Mouse (Mus musculus): Measurements from ENCODE around the gene Itgav.
A peak's percentile ranks its signal among the peaks of the same experiment; 100 is the strongest.
"Not testable (repeated sequence)": the region's sequence is repeated elsewhere in the genome, so short reads cannot be mapped to it uniquely, and the experiment has no call there.

Itgav gene

DNA sequence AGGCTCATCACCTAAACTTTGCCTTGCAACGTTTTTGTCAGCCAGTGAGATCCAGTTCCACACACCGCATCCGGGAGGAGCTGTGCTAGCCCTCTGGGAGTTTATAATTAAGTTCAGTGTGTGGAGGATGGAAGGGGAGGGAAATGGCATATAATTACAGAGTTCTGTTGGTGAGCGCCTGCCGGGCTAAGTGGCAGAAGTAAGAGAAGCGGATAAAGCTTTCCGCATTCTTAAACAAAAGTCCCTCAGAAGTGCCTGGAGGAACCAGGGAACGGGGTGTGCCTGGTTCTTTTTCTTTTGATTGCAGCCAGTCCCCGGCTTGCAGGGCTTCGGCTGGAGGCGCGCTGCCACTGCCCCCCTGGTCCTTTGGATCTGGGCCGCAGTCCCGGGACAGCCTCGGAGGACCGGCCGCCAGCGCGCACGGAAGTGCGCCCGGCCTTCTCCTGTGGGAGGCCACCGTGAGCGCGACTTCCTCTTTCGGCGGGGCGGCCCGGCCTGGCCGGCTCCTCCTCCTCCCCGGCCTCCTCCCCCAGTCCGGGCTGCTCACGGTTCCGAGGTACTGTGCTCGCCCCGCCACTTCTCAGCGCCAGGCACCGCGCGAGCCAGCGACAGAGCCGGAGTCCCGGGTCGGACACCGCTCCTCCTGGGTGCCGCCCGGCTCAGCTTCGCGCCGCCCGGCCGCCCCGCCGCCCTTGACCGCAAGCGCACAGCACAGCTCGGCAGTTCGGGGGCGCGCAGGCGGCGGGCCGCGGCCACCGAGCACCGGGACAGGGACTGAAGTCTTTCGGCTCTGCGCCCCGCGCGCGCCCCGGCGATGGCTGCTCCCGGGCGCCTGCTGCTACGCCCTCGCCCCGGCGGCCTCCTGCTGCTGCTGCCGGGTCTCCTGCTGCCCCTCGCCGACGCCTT lies at the start of gene Itgav:
Gene Itgav, plus strand, starts transcription at position 477 of the 906 bp plus-strand sequence.
- DNase-seq = peak; percentile 68

DNA sequence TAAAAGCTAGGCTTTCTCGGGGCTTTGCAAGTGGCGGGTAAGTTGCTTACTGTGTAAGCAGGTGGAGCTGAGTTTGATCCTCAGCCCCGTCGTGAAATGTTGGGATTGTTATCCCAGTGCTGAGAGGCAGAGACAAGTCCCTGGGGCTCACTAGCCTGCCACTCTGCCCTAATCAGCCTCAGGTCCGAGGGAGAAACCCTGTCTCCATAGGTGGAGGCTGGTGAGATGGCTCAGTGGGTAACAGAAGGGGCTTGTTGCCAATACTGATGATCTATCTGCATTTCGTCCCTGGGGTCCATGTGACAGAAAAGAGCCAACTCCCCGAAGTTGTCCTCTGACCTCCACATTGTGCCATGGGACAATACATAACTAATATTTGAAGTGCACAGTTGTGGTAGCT lies 49.8 kb upstream of the Itgav start:
- DNase-seq = no peak

DNA sequence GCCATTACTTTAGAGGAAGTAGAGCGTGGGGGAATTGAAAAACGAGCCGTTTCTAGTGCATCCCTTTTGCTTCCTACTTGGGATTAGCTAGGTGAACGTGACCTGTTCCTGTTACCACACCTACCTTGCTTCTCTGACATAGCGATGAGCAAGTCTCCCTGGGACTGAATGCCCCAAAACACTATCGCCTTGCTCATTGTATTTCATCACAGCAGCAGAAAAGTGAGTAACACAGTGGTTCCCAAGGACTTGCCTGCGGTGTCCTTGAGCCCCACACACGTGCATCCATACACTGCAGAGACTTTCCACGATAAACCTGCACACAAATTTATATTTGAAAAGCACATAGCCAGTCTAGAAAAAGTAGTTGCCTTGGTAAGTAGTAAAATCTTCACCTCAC lies 49.3 kb upstream of the Itgav start:
- no peak for DNase-seq

DNA sequence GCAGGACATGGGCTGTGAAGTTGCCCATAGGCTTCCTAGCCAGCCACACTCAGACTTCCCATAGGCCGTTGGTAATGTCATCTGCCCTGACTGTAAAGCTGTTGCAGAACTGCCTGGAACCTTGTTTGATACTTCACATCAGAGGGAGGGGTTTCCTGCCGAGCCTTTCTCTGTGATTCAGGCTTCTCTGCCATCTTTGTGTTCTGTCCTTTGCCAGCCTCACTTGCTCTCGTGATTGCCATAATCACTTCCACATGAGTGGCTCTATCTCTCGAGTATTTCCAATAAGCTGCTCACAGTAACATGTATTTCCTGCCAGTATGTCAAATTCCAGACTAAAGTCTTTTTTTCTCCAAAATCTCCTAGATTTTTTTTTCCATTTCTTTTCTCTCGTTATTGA lies 48.5 kb upstream of the Itgav start:
- no peak for DNase-seq

DNA sequence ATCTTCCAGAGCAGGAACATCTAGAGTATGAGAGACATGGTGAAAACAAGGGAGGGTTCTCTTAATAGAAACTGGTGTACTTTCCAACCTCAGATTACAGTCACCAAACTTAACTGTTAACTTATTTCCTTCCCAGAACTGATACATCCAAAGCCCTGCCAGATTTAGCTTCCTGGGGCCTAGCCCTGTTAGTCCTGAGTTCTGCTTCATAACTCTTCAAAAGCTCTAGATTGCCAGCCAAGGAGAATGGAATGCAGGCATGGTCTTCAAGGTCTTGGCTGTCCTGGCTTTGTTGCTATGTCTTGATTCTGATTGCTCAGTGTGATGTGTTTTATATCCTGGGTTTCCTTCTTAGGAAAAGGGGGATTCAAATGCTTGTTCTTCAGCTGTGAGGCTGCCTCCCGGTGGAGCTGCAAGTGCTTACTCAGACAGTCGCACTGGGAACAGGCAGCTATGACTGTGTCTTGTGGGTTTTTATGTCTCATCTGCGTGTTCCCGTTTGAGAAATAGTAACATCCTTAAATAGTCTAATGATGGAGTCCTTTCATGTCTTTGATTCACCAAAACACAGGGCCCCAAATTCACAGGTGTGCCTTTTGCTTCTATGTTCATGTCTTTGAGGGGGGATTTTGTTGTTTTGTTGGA lies 47.8 kb upstream of the Itgav start:
- DNase-seq = no peak

DNA sequence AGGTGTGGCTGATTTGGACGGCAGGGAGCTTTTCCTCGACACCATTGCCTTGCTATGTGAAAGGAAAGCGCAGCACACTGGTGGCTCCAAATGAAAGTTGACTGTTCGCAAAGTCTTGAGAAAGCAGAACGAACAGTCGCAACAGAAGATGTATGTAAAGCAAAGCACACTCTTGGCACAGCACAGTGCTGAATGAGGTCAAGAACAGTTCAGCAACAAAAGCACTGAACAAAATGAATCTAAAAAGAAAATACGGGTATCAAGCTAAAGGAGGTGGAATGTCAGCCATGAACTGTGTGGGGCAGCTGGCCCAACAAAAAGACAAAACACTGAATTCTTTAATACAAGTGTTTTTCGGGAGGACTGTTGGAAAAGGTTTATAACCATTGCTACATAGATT lies 42.9 kb upstream of the Itgav start:
- no peak for DNase-seq

DNA sequence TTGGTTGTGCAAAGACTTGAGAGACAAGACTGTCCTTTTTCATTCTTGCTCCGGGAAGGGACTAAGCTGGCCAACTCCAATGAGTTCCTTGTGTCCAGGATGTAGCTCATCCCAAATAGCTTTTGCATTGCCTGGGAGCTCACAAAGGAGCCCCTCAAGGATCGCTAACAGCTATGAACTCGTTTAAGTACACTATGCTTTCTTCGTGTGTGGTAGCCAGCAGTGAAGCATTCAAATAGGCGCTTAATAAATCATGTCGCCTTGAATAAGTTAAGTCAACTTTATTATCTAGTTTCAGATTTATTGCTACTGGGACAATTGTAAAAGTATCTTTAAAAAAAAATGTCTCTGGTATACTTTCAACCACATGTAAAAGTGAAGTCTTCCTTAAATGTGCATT lies 42.4 kb upstream of the Itgav start:
- DNase-seq = no peak

DNA sequence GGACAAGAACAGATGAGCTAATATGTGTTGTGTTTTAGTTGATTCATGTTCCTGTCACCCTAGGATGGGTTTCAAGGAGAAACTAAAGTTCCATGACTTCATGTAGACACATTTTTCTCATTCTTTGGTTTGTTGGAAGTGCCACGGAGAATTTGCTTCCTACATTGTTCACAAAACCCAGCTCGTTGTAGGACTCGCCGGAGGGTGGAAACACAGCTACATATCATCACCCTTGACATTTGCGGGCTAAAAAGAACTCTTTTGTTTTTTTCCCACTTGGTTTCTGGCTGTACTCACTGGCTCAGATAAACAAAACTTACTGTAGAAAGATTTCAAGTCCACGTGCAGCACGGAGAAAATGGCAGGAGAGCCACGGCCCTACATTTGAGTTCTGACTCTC lies 41.9 kb upstream of the Itgav start:
- no peak for DNase-seq

DNA sequence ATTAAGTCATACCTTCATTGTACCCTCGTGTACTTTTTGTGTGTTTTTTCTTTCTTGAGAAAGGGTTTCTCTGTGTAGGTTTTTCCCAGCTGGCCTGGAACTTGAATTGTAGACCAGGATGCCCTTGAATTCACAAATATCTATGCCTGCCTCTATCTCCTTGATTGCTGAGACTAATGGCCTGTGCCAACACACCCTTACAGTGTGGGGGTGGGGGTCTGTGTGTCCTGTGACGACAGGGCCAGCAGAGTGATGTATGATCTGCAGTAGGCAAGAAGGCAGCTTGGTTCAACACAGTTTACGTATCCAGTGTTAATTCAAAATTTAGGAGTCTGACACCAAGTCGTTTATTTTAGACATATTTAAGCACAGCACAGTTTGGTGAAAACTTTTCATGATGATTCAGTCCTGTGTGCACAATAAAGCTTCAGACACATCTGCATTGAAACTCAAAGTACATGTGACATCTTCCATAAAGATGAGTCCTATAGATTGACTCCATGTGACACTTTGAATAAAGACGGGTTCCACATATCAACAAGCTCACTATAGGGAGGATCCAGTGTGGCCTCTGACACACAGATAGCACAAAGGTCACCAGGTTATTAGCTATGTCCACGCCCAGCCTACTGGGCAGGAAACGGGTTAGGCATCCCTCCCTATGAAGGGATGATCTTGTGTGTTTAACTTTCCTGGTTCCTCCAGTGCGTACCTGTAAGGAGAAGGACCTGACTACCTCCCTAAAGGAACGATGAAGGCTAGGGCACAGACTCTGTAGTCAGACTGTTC lies 40.3 kb upstream of the Itgav start:
- DNase-seq = no peak

DNA sequence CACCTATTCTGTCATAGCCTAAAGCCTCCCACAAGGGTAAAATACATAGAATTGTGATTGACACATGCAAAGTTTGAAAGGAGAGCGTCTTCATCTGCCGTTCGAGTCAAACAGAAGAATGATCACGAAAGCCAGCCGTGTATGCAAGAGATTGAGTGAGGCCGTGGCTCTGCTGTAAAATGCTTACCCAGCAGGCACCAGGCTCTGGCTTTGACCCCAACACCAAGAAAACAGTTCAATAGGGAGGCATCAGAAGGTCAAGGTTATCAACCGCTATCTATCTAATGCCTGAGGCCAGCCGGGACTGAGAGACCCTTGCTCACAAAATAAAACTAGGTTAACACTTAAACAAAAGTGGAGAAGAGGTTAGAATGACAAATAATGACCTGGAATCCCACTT lies 39.5 kb upstream of the Itgav start:
- DNase-seq = no peak

DNA sequence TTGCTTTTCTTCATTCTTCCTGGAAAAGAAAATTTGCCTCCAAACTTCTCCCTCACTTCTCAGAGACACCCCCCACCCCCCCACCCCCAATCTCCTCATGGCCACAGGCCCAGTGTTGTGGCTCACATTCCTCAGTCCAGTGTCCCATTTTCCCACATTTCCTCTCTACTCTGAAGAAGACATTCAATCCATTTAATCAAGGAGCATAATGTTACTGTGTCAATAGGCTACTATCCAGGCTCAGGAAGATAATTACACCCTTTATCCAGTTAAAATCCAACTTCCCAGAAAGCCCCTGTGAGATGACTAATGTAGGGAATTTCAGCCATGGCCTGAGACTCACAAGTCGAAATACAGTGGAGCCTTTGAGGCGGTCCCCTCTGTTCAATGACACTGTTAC lies 33.8 kb upstream of the Itgav start:
- no peak for DNase-seq

DNA sequence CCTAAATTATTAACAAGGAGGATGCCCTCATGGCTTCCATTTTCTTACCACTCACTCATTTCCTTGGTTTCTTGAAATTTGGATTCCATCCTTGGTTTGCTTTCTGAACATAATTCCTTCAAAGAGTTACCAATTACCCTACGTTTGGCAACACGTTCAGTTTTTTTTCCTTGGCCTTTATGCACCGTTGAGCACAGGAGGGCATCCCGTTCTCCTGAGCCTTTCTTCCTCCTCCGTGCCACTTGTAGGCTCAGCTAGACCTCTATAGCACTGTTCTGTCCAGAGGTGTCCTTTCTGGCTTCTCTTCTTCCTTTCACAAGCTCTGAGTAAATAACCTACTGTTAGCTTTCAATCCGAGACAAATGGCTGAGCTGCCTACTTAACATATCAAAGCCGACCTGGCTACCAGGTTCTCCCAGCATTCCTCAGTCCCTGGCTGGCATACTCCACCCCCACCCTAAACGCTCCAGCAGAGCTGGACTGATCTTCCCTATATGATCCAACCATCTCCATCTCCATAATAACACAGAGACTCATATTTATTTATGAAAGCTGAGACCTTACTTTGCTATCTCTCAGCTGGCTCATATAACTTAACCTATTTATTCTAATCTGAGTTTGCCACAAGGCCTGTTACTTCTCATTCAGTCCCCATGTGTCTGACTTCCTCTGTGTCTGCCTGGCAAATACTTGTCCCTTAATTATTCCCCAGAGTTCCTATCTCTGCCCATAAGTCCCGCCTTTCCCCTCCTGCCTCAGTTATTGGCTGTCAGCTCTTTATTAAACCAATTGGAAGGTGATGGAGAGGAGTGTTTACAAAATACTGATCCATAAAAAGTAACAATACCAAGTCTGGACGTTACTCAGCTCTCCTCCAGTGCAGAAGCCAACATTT lies 31.3 kb upstream of the Itgav start:
- DNase-seq = no peak

DNA sequence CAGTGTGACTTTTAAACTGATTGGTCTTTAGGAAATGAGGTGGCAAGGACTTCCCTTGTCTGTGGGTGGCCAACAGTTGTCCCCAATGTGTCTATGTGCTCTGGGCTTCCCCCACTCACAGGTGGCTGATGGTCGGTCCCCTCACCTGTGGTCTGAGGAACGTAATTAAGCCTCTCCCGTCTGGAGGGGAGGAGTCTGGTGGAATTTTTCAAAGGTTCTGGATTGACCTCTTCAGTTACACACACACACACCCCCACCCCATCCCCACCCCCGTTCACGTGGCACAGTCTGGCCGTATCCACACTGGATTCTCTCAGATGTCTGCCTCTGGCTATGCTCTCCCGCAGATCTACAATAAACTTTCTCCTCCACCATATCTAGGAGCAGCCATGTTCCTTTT lies 30.1 kb upstream of the Itgav start:
- DNase-seq = no peak

DNA sequence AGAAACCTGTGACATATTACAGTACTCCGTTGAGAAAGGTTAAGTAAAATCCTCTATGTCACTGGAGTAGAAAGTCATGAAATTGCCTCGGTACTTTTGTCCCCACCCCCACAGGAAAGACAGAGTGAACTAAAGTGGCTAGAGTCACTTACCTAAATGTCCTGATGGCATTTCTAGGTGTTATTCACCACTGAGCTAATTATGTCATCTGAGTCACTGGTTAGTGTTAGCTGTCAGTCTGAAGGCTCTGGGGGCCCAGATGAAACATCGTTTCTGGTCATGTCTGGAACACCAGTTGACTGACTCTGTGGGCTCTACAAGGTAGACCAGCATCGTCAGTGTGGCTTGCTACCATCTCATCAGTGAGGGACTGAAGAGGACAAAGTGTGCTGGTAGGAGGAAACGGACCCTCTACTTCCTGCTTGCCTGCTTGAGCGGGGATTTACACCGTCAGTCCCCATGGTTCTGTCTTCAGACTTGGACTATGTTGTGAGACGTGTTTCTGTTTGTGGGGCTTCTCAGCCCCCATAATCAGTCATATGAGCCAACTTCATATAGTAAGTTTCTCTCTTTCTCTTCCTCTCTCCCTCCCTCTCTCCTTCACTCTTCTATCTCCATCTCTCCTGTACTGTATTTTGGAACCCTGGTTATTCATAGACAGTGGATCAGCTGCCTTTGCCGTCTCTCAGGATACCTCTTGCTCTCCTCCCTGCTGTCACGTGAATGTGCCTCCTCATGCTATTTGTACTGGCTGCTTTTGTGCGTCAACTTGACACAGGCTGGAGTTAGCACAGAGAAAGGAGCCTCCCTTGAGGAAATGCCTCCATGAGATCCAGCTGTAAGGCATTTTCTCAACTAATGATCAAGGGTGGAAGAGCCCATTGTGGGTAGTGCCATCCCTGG lies 28.6 kb upstream of the Itgav start:
- DNase-seq = no peak

DNA sequence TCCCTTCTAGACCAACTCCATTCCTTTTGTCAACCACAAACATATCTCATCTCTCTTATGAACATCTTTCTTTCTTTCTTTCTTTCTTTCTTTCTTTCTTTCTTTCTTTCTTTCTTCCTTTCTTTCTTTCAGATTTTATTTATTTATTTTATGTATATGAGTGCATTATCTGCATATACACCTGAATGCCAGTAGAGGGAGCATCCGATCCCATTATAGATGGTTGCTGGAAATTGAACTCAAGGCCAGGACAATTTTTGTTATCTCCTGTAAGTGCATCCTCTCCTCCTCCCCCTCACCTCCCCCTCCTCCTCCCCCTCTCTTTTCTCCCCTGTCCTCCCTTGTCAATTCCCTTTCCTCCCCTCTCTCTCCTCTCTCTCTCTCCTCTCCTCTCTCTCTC lies 25.7 kb upstream of the Itgav start:
- no peak for DNase-seq

DNA sequence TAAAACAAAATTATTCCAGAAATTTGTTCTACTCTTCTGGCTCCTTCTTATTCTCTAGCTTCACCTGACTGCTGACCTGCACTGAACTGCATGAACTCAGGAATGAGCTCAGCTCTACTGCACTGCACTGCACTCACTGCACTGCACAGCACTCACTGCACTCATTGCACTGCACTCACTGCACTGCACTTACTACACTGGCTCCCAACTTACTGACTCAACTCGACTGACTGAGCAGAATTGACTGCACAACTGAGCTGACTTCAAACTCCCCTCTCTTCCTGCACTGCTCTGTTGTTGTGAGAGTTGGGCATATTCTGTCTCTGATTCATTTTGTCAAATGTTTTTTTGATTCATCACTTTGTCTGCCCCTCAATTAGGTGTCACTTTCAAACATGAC lies 24.9 kb upstream of the Itgav start:
- no peak for DNase-seq

DNA sequence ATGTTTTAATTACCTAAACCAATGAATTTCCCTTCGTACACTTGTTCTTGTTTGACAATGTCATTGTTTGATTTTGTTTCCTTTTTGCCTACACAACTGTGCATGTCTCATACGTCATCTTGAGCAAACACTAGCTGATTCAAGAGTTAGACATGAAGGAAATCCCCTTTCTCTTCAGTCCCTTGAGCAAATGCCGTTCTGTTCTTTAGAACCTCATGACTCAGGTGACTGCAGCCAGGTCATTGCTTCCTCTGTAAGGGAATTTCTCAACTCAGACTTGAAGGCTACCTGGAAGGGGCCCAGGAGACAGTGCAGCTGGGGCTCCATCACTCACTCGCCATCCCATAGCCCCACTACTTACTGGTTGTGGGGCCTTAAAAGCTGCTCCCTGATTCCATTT lies 23.5 kb upstream of the Itgav start:
- DNase-seq = no peak

DNA sequence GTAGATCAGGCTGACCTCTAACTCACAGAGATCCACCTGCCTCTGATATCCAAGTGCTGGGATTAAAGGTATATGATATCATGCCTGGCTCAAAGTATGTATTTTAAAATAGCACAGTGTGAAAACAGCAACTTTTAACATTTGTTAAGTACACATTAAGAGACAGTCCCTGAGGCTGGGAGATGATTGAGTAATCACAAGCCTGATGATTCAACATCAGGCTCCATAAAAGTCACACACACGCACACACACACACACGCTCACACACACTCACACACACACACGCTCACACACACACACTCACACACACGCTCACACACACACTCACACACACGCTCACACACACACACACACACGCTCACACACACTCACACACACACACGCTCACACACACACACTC lies 21.8 kb upstream of the Itgav start:
- DNase-seq = no peak

DNA sequence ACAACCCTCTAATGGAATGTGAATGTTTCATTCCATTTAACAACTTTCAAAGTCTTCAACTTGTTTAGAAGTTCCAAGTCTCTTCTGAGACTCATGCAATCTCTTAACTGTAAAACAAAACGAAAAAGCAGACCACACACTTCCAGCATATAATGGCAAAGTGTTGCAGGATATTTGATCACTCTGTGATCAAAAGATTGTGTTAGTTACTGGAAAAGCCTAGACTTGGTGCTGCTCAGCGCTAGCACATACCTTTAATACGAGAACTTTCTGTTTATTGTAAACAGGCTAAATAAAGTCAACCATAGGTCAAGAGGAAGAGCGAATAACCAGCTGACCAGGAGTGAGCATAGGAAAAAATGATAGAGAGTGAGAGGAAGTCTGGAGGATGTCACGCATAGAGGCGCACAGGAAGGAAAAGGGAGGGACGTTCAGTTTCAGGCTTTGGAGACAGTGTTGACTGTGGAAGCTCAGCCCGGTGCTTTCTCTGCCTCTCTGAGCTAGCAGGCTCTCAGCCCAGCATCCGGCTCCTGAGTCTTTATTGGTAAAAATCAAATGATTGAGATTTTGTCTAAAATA lies 18.5 kb upstream of the Itgav start:
- no peak for DNase-seq

DNA sequence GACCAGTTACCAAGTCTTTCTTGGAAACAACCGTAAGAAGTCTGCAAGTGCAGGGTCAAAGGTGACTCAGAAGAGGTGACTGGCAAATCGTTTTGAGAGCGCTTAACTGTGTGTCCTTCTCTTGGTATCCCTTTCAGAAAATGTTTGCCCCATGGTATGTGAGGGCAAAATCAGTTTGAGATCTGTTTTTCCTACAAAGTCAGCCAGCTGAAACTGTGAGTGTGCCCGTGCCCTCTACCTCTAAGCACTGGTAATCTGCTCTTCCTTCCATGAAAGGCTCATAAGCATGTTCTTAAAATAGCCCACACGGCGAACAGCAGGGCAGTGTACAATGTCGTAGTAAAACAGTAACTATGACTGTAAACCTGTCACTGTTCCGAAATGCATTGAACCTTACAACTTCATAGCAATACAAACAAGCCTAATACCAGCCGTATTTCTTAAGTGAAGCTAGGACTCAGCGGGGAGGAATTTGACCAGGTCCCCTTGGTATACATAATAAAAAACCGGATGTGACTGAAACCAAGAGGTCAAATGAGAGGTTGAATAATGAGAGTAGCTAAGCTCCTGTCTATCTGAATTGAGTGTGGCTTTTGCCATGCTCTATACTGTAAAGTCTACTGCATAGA lies 14.2 kb upstream of the Itgav start:
- no peak for DNase-seq

DNA sequence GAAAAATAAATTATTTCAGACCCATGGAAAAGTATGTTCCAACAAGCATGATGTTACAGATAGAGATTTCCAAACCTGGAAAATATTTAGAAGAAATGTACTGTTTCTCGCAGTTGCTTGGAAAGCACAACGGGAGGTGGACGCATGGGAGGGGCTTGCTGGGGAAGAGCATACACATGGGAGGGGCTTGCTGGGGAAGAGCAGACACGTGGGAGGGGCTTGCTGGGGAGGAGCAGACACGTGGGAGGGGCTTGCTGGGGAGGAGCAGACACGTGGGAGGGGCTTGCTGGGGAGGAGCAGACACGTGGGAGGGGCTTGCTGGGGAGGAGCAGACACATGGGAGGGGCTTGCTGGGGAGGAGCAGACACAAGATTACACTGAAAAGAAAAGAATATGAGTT lies 10.9 kb upstream of the Itgav start:
- DNase-seq = not testable (repeated sequence)

Data from right cerebral cortex, postnatal 4 days (tissue).